27 mouse cellular contexts compared by ENCODE assay signal in the genomic region with DNA sequence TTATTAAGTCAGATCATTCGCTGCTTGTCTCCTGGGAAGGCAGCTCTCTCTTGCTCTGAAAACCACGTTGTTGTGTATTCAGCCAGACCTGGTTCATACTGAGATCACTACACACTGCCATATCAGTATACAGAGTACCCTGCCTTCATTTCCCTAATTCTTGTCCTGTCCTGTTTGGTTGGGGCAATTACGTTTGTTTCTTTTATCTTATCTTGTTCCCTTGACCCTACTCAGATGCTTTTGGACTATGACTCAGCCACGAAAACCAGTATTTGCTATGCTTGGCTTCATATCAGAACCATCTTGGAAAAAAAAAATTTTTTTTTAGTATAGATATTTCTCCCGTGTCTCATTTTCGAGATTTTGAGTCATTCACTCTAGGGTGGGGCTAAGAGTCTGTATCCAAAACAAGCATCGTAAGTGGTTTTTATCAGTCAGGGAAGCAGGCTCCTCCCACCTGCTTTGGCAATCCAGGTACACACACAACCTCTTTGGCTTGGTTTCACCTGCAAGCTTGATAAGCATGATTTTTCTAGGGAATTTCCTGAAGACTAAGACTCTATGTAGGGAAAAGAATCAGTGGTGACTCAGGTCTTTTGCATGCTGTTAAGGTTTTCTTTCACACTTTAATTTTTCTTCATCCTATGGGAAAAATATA. TPM values are rescaled to one million over a fixed set of nuclear protein-coding genes. Genes with fewer than 3 reads are reported as not detected.
A peak's percentile ranks its signal among the peaks of the same experiment; 100 is the strongest.
DNase-seq lines count a peak whose midpoint lies in the region; ATAC-seq and TF ChIP-seq lines count a peak whose summit lies in the region.
"Had no signal": no experiment of that assay in that cellular context is flagged by ENCODE, and none has a peak within 500 bp of the region (broad histone marks: within the 10 kb centered on the region; RNA-seq: fewer than 3 reads in every experiment).

No protein-coding gene starts in this region.

- no peak overlapping the region for H3K27ac ChIP-seq in liver, adult 2 months (replicated peaks; ENCODE audit: insufficient read depth, low read depth, low read length)
- H3K27ac ChIP-seq in liver, embryonic 12.5 days = no peak overlapping the region
- H3K27ac ChIP-seq in forebrain, embryonic 12.5 days = no peak overlapping the region
- H3K27ac ChIP-seq: embryonic facial prominence, embryonic 10.5 days; forebrain, embryonic 10.5 days; heart, embryonic 13.5 days; left cerebral cortex, adult 2 months; liver, embryonic 15.5 days; macrophage; midbrain, embryonic 10.5 days had no signal

- ATAC-seq in liver, embryonic 12.5 days = no peak
- no peak for ATAC-seq in forebrain, embryonic 12.5 days (ENCODE audit: low FRiP score)
- ATAC-seq: forebrain, postnatal 0 days; midbrain, embryonic 16.5 days had no signal

- H3K27me3 ChIP-seq in liver, adult 2 months (ENCODE audit: control insufficient read depth, insufficient read depth, low read length) = no peaks in the 10 kb centered on the region
- no peaks in the 10 kb centered on the region for H3K27me3 ChIP-seq in liver, embryonic 12.5 days (replicated peaks)
- 0 out of 2 replicates have a peak, but pooled peaks cover 3% of the 10 kb centered on the region for H3K27me3 ChIP-seq in forebrain, embryonic 12.5 days
- H3K27me3 ChIP-seq: heart, embryonic 13.5 days; liver, embryonic 15.5 days had no signal

- WGBS in liver, adult 2 months = 37% methylated on average over 7 of the region's 7 CpGs
- 45% methylated on average over 7 of the region's 7 CpGs for WGBS in liver, embryonic 12.5 days (ENCODE audit: insufficient replicate concordance)
- 88% methylated on average over 7 of the region's 7 CpGs for WGBS in forebrain, embryonic 12.5 days

- no peak overlapping the region for H3K4me2 ChIP-seq in liver, embryonic 12.5 days
- H3K4me2 ChIP-seq in forebrain, embryonic 12.5 days = no peak overlapping the region
- H3K4me2 ChIP-seq: heart, embryonic 13.5 days; liver, embryonic 15.5 days had no signal

- H3K79me2 ChIP-seq in liver, adult 2 months (ENCODE audit: control insufficient read depth, insufficient read depth, low read length) = no peaks in the 10 kb centered on the region

- H3K4me1 ChIP-seq in liver, adult 2 months (ENCODE audit: control insufficient read depth, insufficient read depth, low read length) = 0 out of 2 replicates have a peak, but pooled peaks cover 2% of the 10 kb centered on the region
- no peaks in the 10 kb centered on the region for H3K4me1 ChIP-seq in liver, embryonic 12.5 days
- H3K4me1 ChIP-seq in forebrain, embryonic 12.5 days = no peaks in the 10 kb centered on the region
- H3K4me1 ChIP-seq: liver, embryonic 15.5 days; midbrain, embryonic 10.5 days had no signal

- DNase-seq in liver, adult 2 months (ENCODE audit: extremely low read depth, low read depth, low spot score) = peak; percentile 86
- DNase-seq in 3134 (ENCODE audit: extremely low read depth, insufficient read length, low spot score) (peak; percentile 34), NIH3T3 (ENCODE audit: low read depth) (peak; percentile 68)
- DNase-seq in lung, postnatal 36 days = peak; percentile 68
- no peak for DNase-seq in neural tube, embryonic 10.5 days (ENCODE audit: extremely low spot score, low spot score)
- no peak for DNase-seq in heart, adult 9 months (ENCODE audit: low spot score in 2 of 2)
- DNase-seq: cerebellum, adult 11-12 months; cerebellum, postnatal 10 days; forebrain, postnatal 0 days; gastrocnemius, postnatal 25 days; heart, postnatal 14 days; kidney, adult 9 months; kidney, postnatal 25 days; layer of hippocampus, adult 9-11 months; thymus, adult 18-20 months; thymus, postnatal 4 days had no signal

- no peaks in the 10 kb centered on the region for H3K9me3 ChIP-seq in liver, embryonic 12.5 days (replicated peaks)
- H3K9me3 ChIP-seq in forebrain, embryonic 12.5 days = no peaks in the 10 kb centered on the region
- H3K9me3 ChIP-seq: embryonic facial prominence, embryonic 10.5 days; forebrain, embryonic 10.5 days; heart, embryonic 13.5 days; liver, embryonic 15.5 days; midbrain, embryonic 10.5 days had no signal

- no peak overlapping the region for H3K4me3 ChIP-seq in liver, adult 2 months (ENCODE audit: insufficient read depth, low read depth, low read length)
- no peak overlapping the region for H3K4me3 ChIP-seq in liver, embryonic 12.5 days
- no peak overlapping the region for H3K4me3 ChIP-seq in forebrain, embryonic 12.5 days (replicated peaks)
- H3K4me3 ChIP-seq: embryonic facial prominence, embryonic 10.5 days; forebrain, embryonic 10.5 days; heart, embryonic 13.5 days; left cerebral cortex, adult 2 months; liver, embryonic 15.5 days; midbrain, embryonic 10.5 days; myocyte had no signal

- H3K9ac ChIP-seq in liver, adult 2 months (ENCODE audit: low read depth, low read length) = no peak overlapping the region
- H3K9ac ChIP-seq in liver, embryonic 12.5 days = no peak overlapping the region
- no peak overlapping the region for H3K9ac ChIP-seq in forebrain, embryonic 12.5 days
- H3K9ac ChIP-seq: forebrain, postnatal 0 days; heart, embryonic 13.5 days; liver, embryonic 15.5 days had no signal

- no peak for TF ChIP-seq POLR2A in liver, adult 2 months (IDR thresholded peaks at IDR 0.05; ENCODE audit: extremely low read depth, insufficient read depth, low read length)

- no peaks in the 10 kb centered on the region for H3K36me3 ChIP-seq in liver, adult 2 months (ENCODE audit: control insufficient read depth, insufficient read depth, low read length)
- no peaks in the 10 kb centered on the region for H3K36me3 ChIP-seq in liver, embryonic 12.5 days
- no peaks in the 10 kb centered on the region for H3K36me3 ChIP-seq in forebrain, embryonic 12.5 days (replicated peaks)
- H3K36me3 ChIP-seq: embryonic facial prominence, embryonic 10.5 days; forebrain, embryonic 10.5 days; heart, embryonic 13.5 days; liver, embryonic 15.5 days; midbrain, embryonic 10.5 days had no signal

- TF ChIP-seq CTCF in liver, adult 2 months (IDR thresholded peaks at IDR 0.05; ENCODE audit: low read depth, low read length) = no peak

RNA-seq across cellular contexts. Expression of a gene that starts 29.1 kb away (rescaled TPM):
- total RNA-seq in liver, adult 2 months (2014; rRNA removed) = 23.0 and 25.9 TPM in 2 replicates
- 7.5 and 11.4 TPM in 2 replicates for polyA plus RNA-seq in liver, adult 2 months (2012; rRNA removed)
- polyA plus RNA-seq in liver, embryonic 12.5 days (2016; fragmentation: Nextera tagmentation; extraction: Ambion mirVana) = 9.5 and 10.6 TPM in 2 replicates
- polyA plus RNA-seq in forebrain, embryonic 12.5 days (2016; fragmentation: Nextera tagmentation; extraction: Ambion mirVana) = 16.1 and 18.1 TPM in 2 replicates

Comparison
In these comparisons a context has a peak if more than half of its experiments do, and no peak if none do; other contexts are left out.
1. DNase-seq: peak in liver, adult 2 months (single experiment), 3134 (single experiment), NIH3T3 (single experiment) and lung, postnatal 36 days (single experiment); none in neural tube, embryonic 10.5 days (single experiment) and heart, adult 9 months (0 of 2).